9 mouse cellular contexts compared by ENCODE assay signal in genomic region chr5:130938274-130938741, GRCm38 (mm10).
A peak's percentile ranks its signal among the peaks of the same experiment; 100 is the strongest.
DNase-seq lines count a peak whose midpoint lies in the region; ATAC-seq and TF ChIP-seq lines count a peak whose summit lies in the region.
"Had no signal": no experiment of that assay in that cellular context is flagged by ENCODE, and none has a peak within 500 bp of the region (broad histone marks: within the 10 kb centered on the region; RNA-seq: fewer than 3 reads in every experiment).

No protein-coding gene starts in this region.

- H3K4me1 ChIP-seq in embryonic fibroblast, embryonic 13.5 days (ENCODE audit: control insufficient read depth, insufficient read depth, low read length): no peaks in the 10 kb centered on the region
- peaks cover 26% of the 10 kb centered on the region for H3K4me1 ChIP-seq in midbrain, embryonic 10.5 days
- H3K4me1 ChIP-seq: liver, embryonic 13.5 days had no signal

- peak overlapping the region; percentile 23; the same call in 1 of the 2 replicates for H3K27ac ChIP-seq in embryonic fibroblast, embryonic 13.5 days (ENCODE audit: insufficient read depth, low read length)
- peak overlapping the region; percentile 80 for H3K27ac ChIP-seq in midbrain, embryonic 10.5 days (replicated peaks)
- H3K27ac ChIP-seq: liver, embryonic 13.5 days had no signal

- no peak for TF ChIP-seq POLR2A in embryonic fibroblast, embryonic 13.5 days (IDR thresholded peaks at IDR 0.05; ENCODE audit: low read depth, low read length)

- no peak overlapping the region for H3K4me3 ChIP-seq in embryonic fibroblast, embryonic 13.5 days (ENCODE audit: insufficient read depth, low read length)
- peak overlapping the region; percentile 21 for H3K4me3 ChIP-seq in midbrain, embryonic 10.5 days
- H3K4me3 ChIP-seq: liver, embryonic 13.5 days had no signal

- H3K27me3 ChIP-seq in midbrain, embryonic 10.5 days (ENCODE audit: low read depth, poor library complexity, severe bottlenecking): peaks cover 34% of the 10 kb centered on the region
- H3K27me3 ChIP-seq: liver, embryonic 13.5 days had no signal

- H3K9me3 ChIP-seq in midbrain, embryonic 10.5 days (replicated peaks): no peaks in the 10 kb centered on the region

- no peaks in the 10 kb centered on the region for H3K36me3 ChIP-seq in midbrain, embryonic 10.5 days
- H3K36me3 ChIP-seq: liver, embryonic 13.5 days had no signal

- ATAC-seq in activated CD4-positive, CD25-positive, alpha-beta regulatory T cell, adult 4 months: no peak

- peak; percentile 34 for DNase-seq in gastrocnemius, adult 18-20 months (ENCODE audit: low spot score)
- DNase-seq in gastrocnemius, postnatal 14 days: no peak
- peak; percentile 7 to 35 for DNase-seq in adrenal gland, postnatal 36 days
- DNase-seq in kidney, postnatal 14 days: peak; percentile 70
- DNase-seq in midbrain, embryonic 10.5 days (ENCODE audit: low spot score): peak; percentile 87
- DNase-seq in thymus, postnatal 4 days: no peak
- DNase-seq: liver, embryonic 13.5 days had no signal

- WGBS in midbrain, embryonic 10.5 days: 1% methylated on average over 7 of the region's 7 CpGs

- TF ChIP-seq CTCF in embryonic fibroblast, embryonic 13.5 days (IDR thresholded peaks at IDR 0.05; ENCODE audit: borderline replicate concordance, insufficient read depth, low read length): no peak

- intact Hi-C loops in gastrocnemius, postnatal 14 days (cut with DNase I; ENCODE audit: low total_unique reads): no loop called here

Comparison
In these comparisons a context has a peak if more than half of its experiments do, and no peak if none do; other contexts are left out.
1. DNase-seq: peak in gastrocnemius, adult 18-20 months (single experiment), adrenal gland, postnatal 36 days (2 of 2), kidney, postnatal 14 days (single experiment) and midbrain, embryonic 10.5 days (single experiment); none in gastrocnemius, postnatal 14 days (single experiment) and thymus, postnatal 4 days (single experiment).